In genomic region chr2:181391022-181391421, GRCm38 (mm10) we compare ENCODE assay signal across 18 mouse cellular contexts. TPM values are rescaled to one million over a fixed set of nuclear protein-coding genes. Genes with fewer than 3 reads are reported as not detected.
A peak's percentile ranks its signal among the peaks of the same experiment; 100 is the strongest.
DNase-seq lines count a peak whose midpoint lies in the region; ATAC-seq and TF ChIP-seq lines count a peak whose summit lies in the region.
"Had no signal": no experiment of that assay in that cellular context is flagged by ENCODE, and none has a peak within 500 bp of the region (broad histone marks: within the 10 kb centered on the region; RNA-seq: fewer than 3 reads in every experiment).

No protein-coding gene starts in this region.

- no peaks in the 10 kb centered on the region for H3K9me3 ChIP-seq in kidney, embryonic 14.5 days (ENCODE audit: control insufficient read depth, low read length)
- no peaks in the 10 kb centered on the region for H3K9me3 ChIP-seq in midbrain, embryonic 16.5 days (replicated peaks; ENCODE audit: control insufficient read depth, low read length, poor library complexity, severe bottlenecking)
- no peaks in the 10 kb centered on the region for H3K9me3 ChIP-seq in midbrain, postnatal 0 days (ENCODE audit: low read length)
- H3K9me3 ChIP-seq: forebrain, embryonic 12.5 days; heart, embryonic 13.5 days; hindbrain, embryonic 15.5 days had no signal

- 92% methylated on average over 15 of the region's 15 CpGs for WGBS in kidney, embryonic 14.5 days
- WGBS in midbrain, embryonic 16.5 days, result 91% methylated on average over 15 of the region's 15 CpGs
- 89% methylated on average over 15 of the region's 15 CpGs for WGBS in midbrain, postnatal 0 days

- no peak overlapping the region for H3K4me3 ChIP-seq in kidney, embryonic 14.5 days (ENCODE audit: low read length)
- no peak overlapping the region for H3K4me3 ChIP-seq in midbrain, embryonic 16.5 days (ENCODE audit: low read depth, low read length)
- no peak overlapping the region for H3K4me3 ChIP-seq in midbrain, postnatal 0 days (ENCODE audit: low read depth, low read length)
- H3K4me3 ChIP-seq: forebrain, embryonic 12.5 days; heart, embryonic 13.5 days; hindbrain, embryonic 15.5 days had no signal

- H3K4me2 ChIP-seq in kidney, embryonic 14.5 days (replicated peaks; ENCODE audit: low read depth, low read length), result no peak overlapping the region
- no peak overlapping the region for H3K4me2 ChIP-seq in midbrain, embryonic 16.5 days (ENCODE audit: low read length)
- H3K4me2 ChIP-seq in midbrain, postnatal 0 days (ENCODE audit: low read depth, low read length, poor library complexity, severe bottlenecking), result no peak overlapping the region
- H3K4me2 ChIP-seq: forebrain, embryonic 12.5 days; heart, embryonic 13.5 days; hindbrain, embryonic 15.5 days had no signal

- DNase-seq in cerebellum, adult 9-11 months, result peak; percentile 50
- DNase-seq in cerebellum, adult 9-10 months, result no peak
- DNase-seq in kidney, adult 11 months, result no peak
- DNase-seq in midbrain, postnatal 0 days (ENCODE audit: low spot score), result no peak
- DNase-seq in lung, postnatal 25 days (ENCODE audit: low spot score), result no peak
- DNase-seq: cerebellum, adult 8-10 months; forebrain, postnatal 0 days; heart, adult 11 months; heart, postnatal 36 days had no signal

- ATAC-seq in kidney, embryonic 14.5 days (ENCODE audit: low FRiP score, low TSS enrichment), result peak; percentile 22; the same call in 1 of the 2 replicates
- ATAC-seq in midbrain, embryonic 16.5 days, result 0 out of 2 replicates have a peak, but pooled peaks have one; percentile 16
- no peak for ATAC-seq in midbrain, postnatal 0 days (ENCODE audit: low FRiP score)
- 0 out of 2 replicates have a peak, but pooled peaks have one; percentile 10 for ATAC-seq in monocyte, adult 5-6 weeks (replicated peaks; ENCODE audit: insufficient number of reproducible peaks, low FRiP score, low TSS enrichment, poor library complexity, severe bottlenecking)
- ATAC-seq: activated CD4-positive, CD25-positive, alpha-beta regulatory T cell, adult 4 months; forebrain, postnatal 0 days had no signal

- H3K9ac ChIP-seq in kidney, embryonic 14.5 days (ENCODE audit: low read depth, low read length), result no peak overlapping the region
- no peak overlapping the region for H3K9ac ChIP-seq in midbrain, embryonic 16.5 days (ENCODE audit: low read depth, low read length)
- no peak overlapping the region for H3K9ac ChIP-seq in midbrain, postnatal 0 days (replicated peaks; ENCODE audit: low read length, poor library complexity, severe bottlenecking)
- H3K9ac ChIP-seq: forebrain, embryonic 12.5 days; forebrain, postnatal 0 days; heart, embryonic 13.5 days; hindbrain, embryonic 15.5 days had no signal

- H3K27me3 ChIP-seq in kidney, embryonic 14.5 days (ENCODE audit: control insufficient read depth, insufficient read depth, low read length), result no peaks in the 10 kb centered on the region
- no peaks in the 10 kb centered on the region for H3K27me3 ChIP-seq in midbrain, embryonic 16.5 days (ENCODE audit: control insufficient read depth, insufficient read depth, low read depth, low read length)
- H3K27me3 ChIP-seq in midbrain, postnatal 0 days (ENCODE audit: insufficient read depth, low read length), result no peaks in the 10 kb centered on the region
- H3K27me3 ChIP-seq: CH12.LX; forebrain, embryonic 12.5 days; heart, embryonic 13.5 days; hindbrain, embryonic 15.5 days; Patski had no signal

- peaks cover 53% of the 10 kb centered on the region for H3K36me3 ChIP-seq in kidney, embryonic 14.5 days (ENCODE audit: control insufficient read depth, insufficient read depth, low read length)
- H3K36me3 ChIP-seq in midbrain, embryonic 16.5 days (ENCODE audit: control insufficient read depth, insufficient read depth, low read length), result peaks cover 8% of the 10 kb centered on the region; the same call in 1 of the 2 replicates
- peaks cover 32% of the 10 kb centered on the region for H3K36me3 ChIP-seq in midbrain, postnatal 0 days (ENCODE audit: insufficient read depth, low read length)

- H3K4me1 ChIP-seq in kidney, embryonic 14.5 days (ENCODE audit: control insufficient read depth, insufficient read depth, low read length), result no peaks in the 10 kb centered on the region
- H3K4me1 ChIP-seq in midbrain, embryonic 16.5 days (ENCODE audit: control insufficient read depth, insufficient read depth, low read length), result no peaks in the 10 kb centered on the region
- no peaks in the 10 kb centered on the region for H3K4me1 ChIP-seq in midbrain, postnatal 0 days (ENCODE audit: insufficient read depth, low read length)
- H3K4me1 ChIP-seq: forebrain, embryonic 12.5 days had no signal

- no peak overlapping the region for H3K27ac ChIP-seq in kidney, embryonic 14.5 days (ENCODE audit: low read depth, low read length)
- H3K27ac ChIP-seq in midbrain, embryonic 16.5 days (ENCODE audit: low read length), result no peak overlapping the region
- no peak overlapping the region for H3K27ac ChIP-seq in midbrain, postnatal 0 days (ENCODE audit: low read depth, low read length)
- H3K27ac ChIP-seq: forebrain, embryonic 12.5 days; heart, embryonic 13.5 days; hindbrain, embryonic 15.5 days had no signal

- TF ChIP-seq CTCF in midbrain, postnatal 0 days (IDR thresholded peaks at IDR 0.05), result no peak

RNA-seq across cellular contexts. Expression of gene Lime1, which starts 11.1 kb away (rescaled TPM):
- 17.3 and 22.1 TPM in 2 replicates for polyA plus RNA-seq in kidney, embryonic 14.5 days (2014; fragmentation: Nextera tagmentation; extraction: Ambion mirVana)
- 61.4 and 65.9 TPM in 2 replicates for polyA plus RNA-seq in midbrain, embryonic 16.5 days (2015; fragmentation: Nextera tagmentation; extraction: Ambion mirVana)
- total RNA-seq in midbrain, postnatal 0 days (2014; rRNA removed), result 36.4 and 44.8 TPM in 2 replicates
- polyA plus RNA-seq in midbrain, postnatal 0 days (2015; fragmentation: Nextera tagmentation; extraction: Ambion mirVana), result 30.3 and 32.4 TPM in 2 replicates
- total RNA-seq in monocyte, adult 5-6 weeks (2017), result 55.7 to 137 TPM (median 104 TPM) in 3 replicates

RNA-seq across cellular contexts. Expression of gene Arfrp1, which starts 25.8 kb away (rescaled TPM):
- 51.5 and 53.9 TPM in 2 replicates for polyA plus RNA-seq in kidney, embryonic 14.5 days (2014; fragmentation: Nextera tagmentation; extraction: Ambion mirVana)
- polyA plus RNA-seq in midbrain, embryonic 16.5 days (2015; fragmentation: Nextera tagmentation; extraction: Ambion mirVana), result 84.7 and 93.0 TPM in 2 replicates
- total RNA-seq in midbrain, postnatal 0 days (2014; rRNA removed), result 25.4 and 27.2 TPM in 2 replicates
- polyA plus RNA-seq in midbrain, postnatal 0 days (2015; fragmentation: Nextera tagmentation; extraction: Ambion mirVana), result 72.1 and 77.1 TPM in 2 replicates
- total RNA-seq in monocyte, adult 5-6 weeks (2017), result 51.2 to 71.0 TPM (median 67.9 TPM) in 3 replicates

RNA-seq across cellular contexts. Expression of gene Zgpat, which starts 26.3 kb away (rescaled TPM):
- 25.7 and 39.0 TPM in 2 replicates for polyA plus RNA-seq in kidney, embryonic 14.5 days (2014; fragmentation: Nextera tagmentation; extraction: Ambion mirVana)
- 88.7 and 94.5 TPM in 2 replicates for polyA plus RNA-seq in midbrain, embryonic 16.5 days (2015; fragmentation: Nextera tagmentation; extraction: Ambion mirVana)
- total RNA-seq in midbrain, postnatal 0 days (2014; rRNA removed), result 79.2 and 102 TPM in 2 replicates
- polyA plus RNA-seq in midbrain, postnatal 0 days (2015; fragmentation: Nextera tagmentation; extraction: Ambion mirVana), result 44.3 and 48.8 TPM in 2 replicates
- total RNA-seq in monocyte, adult 5-6 weeks (2017), result 65.6 to 98.9 TPM (median 66.9 TPM) in 3 replicates
